9 mouse cellular contexts compared by ENCODE assay signal in genomic region chr1:132095356-132096004, GRCm38 (mm10). TPM values are rescaled to one million over a fixed set of nuclear protein-coding genes. Genes with fewer than 3 reads are reported as not detected.
DNase-seq lines count a peak whose midpoint lies in the region; ATAC-seq lines count a peak whose summit lies in the region.
"Had no signal": no experiment of that assay in that cellular context is flagged by ENCODE, and none has a peak within 500 bp of the region (broad histone marks: within the 10 kb centered on the region; RNA-seq: fewer than 3 reads in every experiment).

No protein-coding gene starts in this region.

- H3K27ac ChIP-seq in forebrain, embryonic 12.5 days, result no peak overlapping the region
- H3K27ac ChIP-seq: limb, embryonic 15.5 days had no signal

- WGBS in forebrain, embryonic 12.5 days, result 84% methylated on average over 11 of the region's 11 CpGs

- no peak overlapping the region for H3K4me3 ChIP-seq in forebrain, embryonic 12.5 days (replicated peaks)
- H3K4me3 ChIP-seq: limb, embryonic 15.5 days had no signal

- no peaks in the 10 kb centered on the region for H3K4me1 ChIP-seq in forebrain, embryonic 12.5 days
- H3K4me1 ChIP-seq: limb, embryonic 15.5 days had no signal

- peak; percentile 72 for ATAC-seq in megakaryocyte, adult 5-6 weeks (ENCODE audit: poor library complexity, severe bottlenecking)
- no peak for ATAC-seq in forebrain, embryonic 12.5 days (ENCODE audit: low FRiP score)

- H3K4me2 ChIP-seq in forebrain, embryonic 12.5 days, result no peak overlapping the region
- H3K4me2 ChIP-seq: limb, embryonic 15.5 days had no signal

- no peaks in the 10 kb centered on the region for H3K9me3 ChIP-seq in forebrain, embryonic 12.5 days
- H3K9me3 ChIP-seq: limb, embryonic 15.5 days had no signal

- no peaks in the 10 kb centered on the region for H3K27me3 ChIP-seq in forebrain, embryonic 12.5 days
- H3K27me3 ChIP-seq: limb, embryonic 15.5 days had no signal

- intact Hi-C loops in heart, postnatal 25 days (cut with DNase I), result loop anchor here (5.0 kb wide), 1 partner anchor 53 kb away; no protein-coding TSS in a partner anchor

- DNase-seq in spleen, postnatal 36 days (ENCODE audit: low spot score in 2 of 2), result peak; percentile 11 to 19
- no peak for DNase-seq in spleen, adult 12 weeks (ENCODE audit: low spot score)
- DNase-seq in cerebellum, adult 9-11 months, result peak; percentile 95
- peak; percentile 65 for DNase-seq in heart, postnatal 25 days (ENCODE audit: low spot score)
- no peak for DNase-seq in spleen, adult 18-20 months
- no peak for DNase-seq in testis, postnatal 14 days (ENCODE audit: low spot score)

- H3K9ac ChIP-seq in forebrain, embryonic 12.5 days, result no peak overlapping the region
- H3K9ac ChIP-seq: limb, embryonic 15.5 days had no signal

- no peaks in the 10 kb centered on the region for H3K36me3 ChIP-seq in forebrain, embryonic 12.5 days (replicated peaks)
- H3K36me3 ChIP-seq: limb, embryonic 15.5 days had no signal

RNA-seq across cellular contexts. Expression of gene Mfsd4a, which starts 27.6 kb away (rescaled TPM):
- 1 to 10 TPM; 1.3 to 1.6 TPM for total RNA-seq in heart, postnatal 25 days (2021)
- total RNA-seq in megakaryocyte, adult 5-6 weeks (2015), result 0.11 TPM in 1 of 2 replicates, not detected in the other
- 0.51 and 0.61 TPM in 2 replicates for total RNA-seq in megakaryocyte, adult 5-6 weeks (2017)
- polyA plus RNA-seq in forebrain, embryonic 12.5 days (2016; fragmentation: Nextera tagmentation; extraction: Ambion mirVana), result 14.2 and 16.0 TPM in 2 replicates

RNA-seq across cellular contexts. Expression of gene Cdk18, which starts 44.0 kb away (rescaled TPM):
- 10 to 100 TPM; 10.9 to 12.0 TPM for total RNA-seq in heart, postnatal 25 days (2021)
- 0.14 TPM in 1 of 2 replicates, not detected in the other for total RNA-seq in megakaryocyte, adult 5-6 weeks (2015)
- 0.04 TPM in 1 of 2 replicates, not detected in the other for total RNA-seq in megakaryocyte, adult 5-6 weeks (2017)
- 0.56 and 1.0 TPM in 2 replicates for polyA plus RNA-seq in forebrain, embryonic 12.5 days (2016; fragmentation: Nextera tagmentation; extraction: Ambion mirVana)

Comparison
In these comparisons a context has a peak if more than half of its experiments do, and no peak if none do; other contexts are left out.
1. DNase-seq: peak in spleen, postnatal 36 days (2 of 2), cerebellum, adult 9-11 months (single experiment) and heart, postnatal 25 days (single experiment); none in spleen, adult 12 weeks (single experiment), spleen, adult 18-20 months (0 of 2) and testis, postnatal 14 days (single experiment).
2. RNA of gene Cdk18, which starts 44.0 kb away (total RNA-seq): 10.9 to 12.0 TPM in heart, postnatal 25 days; 0.04 to 0.14 TPM in megakaryocyte, adult 5-6 weeks; every median in the first group is over 10 times any median in the second.